Mouse (Mus musculus) cerebellum, adult 18-20 months (tissue): Measurements from ENCODE around the gene Ryr3.

Experiments used
- DNase-seq, 2 experiments: peaks; one replicate each; pipeline ENCODE4 v3.0.0; 2021

Gene Ryr3

DNA sequence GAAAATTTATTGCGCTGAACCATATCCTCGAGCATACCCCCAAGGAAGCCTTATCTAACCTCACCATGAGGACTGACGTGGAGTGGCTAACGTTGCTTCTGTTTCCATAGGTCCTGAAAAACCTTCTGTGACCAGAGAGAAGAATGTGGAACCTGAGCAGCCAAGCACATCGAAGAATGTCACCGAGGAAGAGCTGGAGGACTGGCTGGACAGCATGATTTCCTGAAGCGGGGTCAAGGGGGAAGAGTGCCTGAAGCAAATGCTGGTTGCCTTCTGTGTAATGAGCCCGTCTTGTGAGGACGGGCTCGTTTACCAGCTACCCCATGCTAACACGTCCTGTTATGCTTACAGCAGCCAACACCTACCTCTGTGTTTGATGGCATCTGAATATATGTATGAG, 586.2 kb downstream of the Ryr3 start:
- DNase-seq: no peak

- DNase-seq: no peak
Measured at GRCm38 (mm10) chr2:112625156-112625555, 591.7 kb downstream of the Ryr3 start.

GRCm38 (mm10) chr2:112617206-112617605, 599.7 kb downstream of the Ryr3 start:
- no peak for DNase-seq

- peak in 1 of 2 experiments; percentile 19 for DNase-seq
Measured at GRCm38 (mm10) chr2:112614375-112614774, 602.5 kb downstream of the Ryr3 start.

- no peak for DNase-seq
Measured at GRCm38 (mm10) chr2:112612628-112613027, 604.3 kb downstream of the Ryr3 start.

DNA sequence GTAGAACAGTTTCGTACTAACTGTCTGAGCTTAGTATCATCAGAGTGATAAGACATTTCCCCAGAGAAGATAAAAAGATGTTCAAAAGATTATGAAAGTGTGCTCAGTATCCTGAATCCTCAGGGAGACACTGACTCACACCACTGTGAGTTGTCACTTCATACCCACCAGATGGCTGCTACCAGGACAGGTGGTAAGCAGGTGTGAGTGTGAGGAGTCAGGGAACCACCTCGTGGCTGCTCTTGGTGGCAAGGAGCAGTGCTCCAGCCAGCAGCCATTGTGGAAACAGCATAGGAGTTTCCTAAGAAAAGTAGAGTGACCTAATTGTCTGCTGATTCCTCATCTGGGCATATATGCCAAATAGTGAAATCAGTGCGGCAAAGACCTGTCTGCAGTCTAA, 610.4 kb downstream of the Ryr3 start:
- DNase-seq: no peak

GRCm38 (mm10) chr2:112602487-112602886, 614.4 kb downstream of the Ryr3 start:
- DNase-seq: no peak

- DNase-seq: peak; percentile 24 to 26
Measured at GRCm38 (mm10) chr2:112600222-112600621, 616.7 kb downstream of the Ryr3 start.

DNA sequence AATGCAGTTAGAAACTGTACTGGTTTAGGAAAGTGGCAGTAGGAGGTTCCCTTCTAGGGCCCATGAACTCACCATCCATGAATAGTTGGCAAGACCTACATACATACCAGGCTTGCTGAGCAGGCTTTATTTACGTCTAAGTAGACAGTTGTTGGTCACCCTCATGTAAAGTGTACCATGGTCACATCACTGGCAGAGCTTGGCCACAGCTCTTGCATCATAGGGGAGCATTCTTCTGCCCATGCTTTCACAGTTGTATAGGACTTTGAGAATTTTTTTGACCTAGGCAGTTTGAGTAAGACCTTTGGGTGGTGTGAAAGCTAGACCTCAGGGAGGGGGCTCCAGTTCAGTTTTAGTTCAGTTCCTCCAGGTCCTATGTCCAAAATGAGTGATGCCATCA, 619.8 kb downstream of the Ryr3 start:
- DNase-seq: no peak

GRCm38 (mm10) chr2:112596415-112596814, 620.5 kb downstream of the Ryr3 start:
- no peak for DNase-seq

DNA sequence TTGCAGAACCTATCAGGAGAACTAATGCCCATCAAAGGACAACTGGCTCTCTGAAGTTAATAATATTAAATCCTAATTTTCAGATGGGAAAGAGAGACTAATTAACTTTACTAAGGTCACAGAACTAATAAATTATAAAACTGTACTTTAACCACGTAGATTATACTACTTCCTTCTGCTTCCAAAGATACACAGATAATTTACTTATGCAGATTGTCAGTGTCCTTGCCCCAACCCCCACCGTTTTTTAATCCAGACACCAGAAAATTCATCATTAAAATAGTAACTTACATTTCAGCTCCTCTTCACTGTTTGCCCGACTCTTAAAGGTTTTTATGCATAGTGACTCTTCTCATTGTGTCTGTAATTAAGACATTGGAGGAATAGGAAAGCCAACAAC, 621.1 kb downstream of the Ryr3 start:
- no peak for DNase-seq

DNA sequence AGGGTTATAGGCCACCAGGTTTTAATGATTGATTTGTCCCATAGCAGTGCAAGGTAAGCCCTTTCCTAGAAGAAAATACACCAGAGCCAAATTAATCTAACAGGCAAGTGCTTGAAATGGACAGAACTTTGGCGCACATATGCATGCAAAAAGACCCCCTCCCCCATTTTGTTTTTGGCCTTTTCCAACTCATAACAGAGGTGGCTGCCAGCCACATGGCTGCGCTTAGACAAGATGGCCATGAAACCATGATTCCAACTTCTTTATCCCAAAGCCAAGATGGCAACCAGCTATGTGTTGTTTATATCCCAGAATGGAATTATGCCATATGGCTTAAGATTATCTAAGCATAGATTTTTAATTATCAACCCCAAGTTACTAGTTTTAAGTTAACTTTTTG, 623.1 kb downstream of the Ryr3 start:
- no peak for DNase-seq

GRCm38 (mm10) chr2:112593322-112593721, 623.6 kb downstream of the Ryr3 start:
- no peak for DNase-seq

GRCm38 (mm10) chr2:112591451-112591871, 625.4 kb downstream of the Ryr3 start:
- DNase-seq: peak; percentile 81 to 82

GRCm38 (mm10) chr2:112590985-112591384, 625.9 kb downstream of the Ryr3 start:
- peak in 1 of 2 experiments; percentile 47 for DNase-seq
